Mouse (Mus musculus): ENCODE results near the gene Ap4e1. TPM values are rescaled to one million over a fixed set of nuclear protein-coding genes. Genes with fewer than 3 reads are reported as not detected.
"Not testable (repeated sequence)": the region's sequence is repeated elsewhere in the genome, so short reads cannot be mapped to it uniquely, and the experiment has no call there.

Ap4e1 gene
- polyA plus RNA-seq, 1 experiment from 2014 or later: 10.4 TPM

- Histone ChIP-seq H3K4me1 (replicated peaks) (peaks cover 17% of the 10 kb centered on the region), H3K4me2 (peak overlapping the region; percentile 22; the same call in 1 of the 2 replicates), H3K27me3 (no peaks in the 10 kb centered on the region), H3K27ac (replicated peaks) (no peak overlapping the region), H3K36me3 (peaks cover 8% of the 10 kb centered on the region), H3K9me3 (no peaks in the 10 kb centered on the region), H3K9ac (no peak overlapping the region), H3K4me3 (no peak overlapping the region)
- ATAC-seq (ENCODE audit: low read depth): no peak
- 43% methylated on average over 12 of the region's 12 CpGs for WGBS
These were observed 1.7 kb upstream of the Ap4e1 start for GRCm38 (mm10) chr2:127006634-127007370.

- Histone ChIP-seq H3K4me2 (no peak overlapping the region), H3K4me1 (replicated peaks) (peaks cover 17% of the 10 kb centered on the region), H3K4me3 (no peak overlapping the region), H3K27me3 (no peaks in the 10 kb centered on the region), H3K27ac (replicated peaks) (no peak overlapping the region), H3K36me3 (peaks cover 14% of the 10 kb centered on the region), H3K9ac (no peak overlapping the region), H3K9me3 (no peaks in the 10 kb centered on the region)
- no peak for ATAC-seq (ENCODE audit: low read depth)
- 86% methylated on average over 5 of the region's 5 CpGs for WGBS
These were observed 1.0 kb upstream of the Ap4e1 start for GRCm38 (mm10) chr2:127007509-127007908.

GRCm38 (mm10) chr2:127035006-127035605 lies 26.6 kb downstream of the Ap4e1 start:
- H3K27me3 ChIP-seq: no peaks in the 10 kb centered on the region
- no peaks in the 10 kb centered on the region for H3K9me3 ChIP-seq
- no peak overlapping the region for H3K9ac ChIP-seq
- no peak overlapping the region for H3K27ac ChIP-seq (replicated peaks)
- WGBS: 95% methylated on average over 9 of the region's 9 CpGs
- no peak for ATAC-seq (ENCODE audit: low read depth)
- no peak overlapping the region for H3K4me3 ChIP-seq
- peaks cover 61% of the 10 kb centered on the region for H3K36me3 ChIP-seq
- H3K4me1 ChIP-seq (replicated peaks): no peaks in the 10 kb centered on the region
- H3K4me2 ChIP-seq: no peak overlapping the region

GRCm38 (mm10) chr2:127037299-127037698 lies 28.8 kb downstream of the Ap4e1 start:
- peaks cover 53% of the 10 kb centered on the region for H3K36me3 ChIP-seq
- no peak overlapping the region for H3K9ac ChIP-seq
- no peaks in the 10 kb centered on the region for H3K27me3 ChIP-seq
- H3K27ac ChIP-seq (replicated peaks): no peak overlapping the region
- no peaks in the 10 kb centered on the region for H3K4me1 ChIP-seq (replicated peaks)
- H3K4me3 ChIP-seq: no peak overlapping the region
- no peaks in the 10 kb centered on the region for H3K9me3 ChIP-seq
- ATAC-seq (ENCODE audit: low read depth): no peak
- 97% methylated on average over 4 of the region's 4 CpGs for WGBS
- no peak overlapping the region for H3K4me2 ChIP-seq

GRCm38 (mm10) chr2:127061471-127061870 lies 53.0 kb downstream of the Ap4e1 start:
- WGBS: 95% methylated on average over 9 of the region's 9 CpGs
- Histone ChIP-seq H3K4me2 (no peak overlapping the region), H3K9ac (no peak overlapping the region), H3K4me3 (no peak overlapping the region), H3K4me1 (replicated peaks) (no peaks in the 10 kb centered on the region), H3K27me3 (no peaks in the 10 kb centered on the region), H3K9me3 (no peaks in the 10 kb centered on the region), H3K36me3 (peaks cover 71% of the 10 kb centered on the region), H3K27ac (replicated peaks) (no peak overlapping the region)
- ATAC-seq (ENCODE audit: low read depth): no peak

- H3K9me3 ChIP-seq: no peaks in the 10 kb centered on the region
- WGBS: 83% methylated on average over 7 of the region's 7 CpGs
- H3K27me3 ChIP-seq: no peaks in the 10 kb centered on the region
- H3K4me1 ChIP-seq (replicated peaks): peaks cover 13% of the 10 kb centered on the region
- H3K36me3 ChIP-seq: peaks cover 19% of the 10 kb centered on the region
- H3K4me2 ChIP-seq: no peak overlapping the region
- no peak overlapping the region for H3K9ac ChIP-seq
- ATAC-seq (ENCODE audit: low read depth): no peak
- no peak overlapping the region for H3K4me3 ChIP-seq
- H3K27ac ChIP-seq (replicated peaks): no peak overlapping the region
These were observed 60.3 kb downstream of the Ap4e1 start for GRCm38 (mm10) chr2:127068806-127069205.

DNA sequence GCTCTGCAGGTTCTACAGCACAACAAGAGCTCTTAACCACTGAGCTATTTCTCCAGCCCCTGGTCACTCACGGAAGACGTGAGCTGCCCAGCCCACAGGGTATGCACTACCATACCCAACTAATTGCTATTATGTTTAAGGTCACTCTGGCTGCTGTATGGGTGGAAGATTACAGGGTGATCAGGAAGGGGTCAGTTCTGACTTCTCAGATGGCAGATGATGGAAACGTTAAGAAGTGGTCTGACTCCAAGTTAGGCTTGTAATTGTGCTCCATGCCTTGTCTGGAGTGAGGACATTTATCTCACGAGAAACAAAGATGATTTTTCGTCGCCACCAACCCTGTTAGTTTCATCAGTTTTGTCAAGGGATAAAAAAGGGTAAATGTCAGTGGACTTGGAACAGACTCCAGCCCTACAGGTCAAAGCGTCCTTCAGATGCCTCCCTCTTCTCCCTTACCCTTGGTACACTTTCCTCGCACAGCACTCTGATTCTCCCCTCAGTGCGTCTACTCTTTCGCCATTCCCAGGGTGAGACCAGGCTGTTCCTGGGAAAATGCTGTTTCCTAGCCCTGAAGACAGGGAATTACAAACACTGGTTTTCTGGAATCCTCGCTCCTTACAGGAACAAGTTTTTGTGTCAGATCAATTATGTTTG lies 61.4 kb downstream of the Ap4e1 start:
- no peak; the same call in 1 of the 2 replicates for ATAC-seq (ENCODE audit: low read depth)
- H3K9ac ChIP-seq: peak overlapping the region; percentile 80
- WGBS: 16% methylated on average over 11 of the region's 11 CpGs

GRCm38 (mm10) chr2:127070435-127070841 lies 61.9 kb downstream of the Ap4e1 start, which contains the start of gene Blvra:
Gene Blvra, plus strand, starts transcription at chr2:127070665.
- H3K4me1 ChIP-seq (replicated peaks): peaks cover 13% of the 10 kb centered on the region
- H3K9ac ChIP-seq: peak within 1 kb of the TSS; percentile 80
- peak within 1 kb of the TSS; percentile 42 for H3K27ac ChIP-seq (replicated peaks)
- ATAC-seq (ENCODE audit: low read depth): peak; percentile 100
- H3K4me3 ChIP-seq: peak within 1 kb of the TSS; percentile 62
- no peaks in the 10 kb centered on the region for H3K27me3 ChIP-seq
- peaks cover 15% of the 10 kb centered on the region for H3K36me3 ChIP-seq
- no peaks in the 10 kb centered on the region for H3K9me3 ChIP-seq
- under 1% methylated on average over 31 of the region's 32 CpGs for WGBS
- H3K4me2 ChIP-seq: peak within 1 kb of the TSS; percentile 66

More for the DNA sequence above, 61.4 kb downstream of the Ap4e1 start:
- Histone ChIP-seq H3K4me2 (peak overlapping the region; percentile 66), H3K27ac (replicated peaks) (no peak overlapping the region), H3K9me3 (no peaks in the 10 kb centered on the region), H3K4me3 (peak overlapping the region; percentile 62), H3K4me1 (replicated peaks) (peaks cover 13% of the 10 kb centered on the region), H3K36me3 (peaks cover 15% of the 10 kb centered on the region), H3K27me3 (no peaks in the 10 kb centered on the region)

DNA sequence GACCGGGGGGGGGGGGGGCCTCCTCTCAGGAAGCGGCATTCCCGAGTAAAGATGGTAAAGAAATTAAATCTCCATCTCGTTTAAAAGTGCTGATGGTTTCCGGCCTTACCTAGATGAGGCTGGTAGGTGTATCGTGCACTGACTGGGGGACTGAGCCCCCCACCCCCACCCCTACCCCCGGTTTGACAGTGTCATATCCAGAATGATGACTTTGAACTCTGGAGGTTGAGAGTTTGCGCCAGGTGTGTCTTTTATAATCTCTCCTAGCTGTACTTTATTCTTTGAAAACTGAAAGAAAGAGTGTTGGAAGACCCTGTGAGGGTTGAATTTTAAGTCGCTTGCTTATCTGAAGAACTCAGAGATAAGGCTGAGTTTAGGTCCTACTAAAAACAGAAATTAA lies 62.4 kb downstream of the Ap4e1 start:
- peak overlapping the region; percentile 62 for H3K4me3 ChIP-seq
- H3K4me1 ChIP-seq (replicated peaks): peaks cover 13% of the 10 kb centered on the region
- peaks cover 15% of the 10 kb centered on the region for H3K36me3 ChIP-seq
- peak overlapping the region; percentile 66 for H3K4me2 ChIP-seq
- no peaks in the 10 kb centered on the region for H3K27me3 ChIP-seq
- peak overlapping the region; percentile 80 for H3K9ac ChIP-seq
- peak; percentile 49; the same call in 1 of the 2 replicates for ATAC-seq (ENCODE audit: low read depth)
- H3K9me3 ChIP-seq: no peaks in the 10 kb centered on the region
- 12% methylated on average over 9 of the region's 9 CpGs for WGBS
- peak overlapping the region; percentile 42 for H3K27ac ChIP-seq (replicated peaks)

GRCm38 (mm10) chr2:127074116-127074515 lies 65.6 kb downstream of the Ap4e1 start:
- Histone ChIP-seq H3K27me3 (no peaks in the 10 kb centered on the region), H3K36me3 (no peaks in the 10 kb centered on the region), H3K4me1 (replicated peaks) (peaks cover 13% of the 10 kb centered on the region), H3K9me3 (no peaks in the 10 kb centered on the region), H3K9ac (no peak overlapping the region), H3K4me2 (no peak overlapping the region), H3K4me3 (no peak overlapping the region), H3K27ac (replicated peaks) (no peak overlapping the region)
- 95% methylated on average over 2 of the region's 2 CpGs for WGBS
- no peak for ATAC-seq (ENCODE audit: low read depth)

DNA sequence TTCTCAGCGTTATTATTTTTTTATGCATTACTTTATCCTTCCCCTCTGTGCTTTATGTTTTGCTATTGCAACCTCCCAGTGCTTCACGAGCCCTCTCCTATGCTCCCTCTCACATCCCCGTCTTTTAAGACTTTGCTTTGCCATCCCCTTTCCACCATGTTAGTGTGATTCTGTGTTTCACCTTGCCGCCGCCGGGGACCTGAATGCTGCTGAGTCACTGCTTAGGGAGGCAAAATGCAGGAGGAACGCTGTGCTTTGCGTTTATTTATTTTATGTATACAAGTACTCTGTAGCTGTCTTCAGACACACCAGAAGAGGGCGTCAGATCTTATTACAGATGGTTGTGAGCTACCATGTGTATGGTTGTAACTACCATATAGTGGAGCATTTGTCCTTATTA lies 69.1 kb downstream of the Ap4e1 start:
- ATAC-seq (ENCODE audit: low read depth): no peak
- H3K9me3 ChIP-seq: no peaks in the 10 kb centered on the region
- H3K36me3 ChIP-seq: no peaks in the 10 kb centered on the region
- H3K9ac ChIP-seq: no peak overlapping the region
- WGBS: 80% methylated on average over 9 of the region's 9 CpGs
- H3K4me3 ChIP-seq: no peak overlapping the region
- H3K4me1 ChIP-seq (replicated peaks): no peaks in the 10 kb centered on the region
- no peak overlapping the region for H3K4me2 ChIP-seq
- no peak overlapping the region for H3K27ac ChIP-seq (replicated peaks)
- no peaks in the 10 kb centered on the region for H3K27me3 ChIP-seq

GRCm38 (mm10) chr2:127079066-127079465 lies 70.5 kb downstream of the Ap4e1 start:
- not testable (repeated sequence) for H3K9ac ChIP-seq; H3K4me1 ChIP-seq (replicated peaks); H3K9me3 ChIP-seq; H3K36me3 ChIP-seq; H3K27me3 ChIP-seq; H3K27ac ChIP-seq (replicated peaks); H3K4me2 ChIP-seq; H3K4me3 ChIP-seq; ATAC-seq (ENCODE audit: low read depth)
- WGBS: 72% methylated on average over 2 of the region's 2 CpGs

Data from neural tube, embryonic 13.5 days (tissue).